In the genomic region with DNA sequence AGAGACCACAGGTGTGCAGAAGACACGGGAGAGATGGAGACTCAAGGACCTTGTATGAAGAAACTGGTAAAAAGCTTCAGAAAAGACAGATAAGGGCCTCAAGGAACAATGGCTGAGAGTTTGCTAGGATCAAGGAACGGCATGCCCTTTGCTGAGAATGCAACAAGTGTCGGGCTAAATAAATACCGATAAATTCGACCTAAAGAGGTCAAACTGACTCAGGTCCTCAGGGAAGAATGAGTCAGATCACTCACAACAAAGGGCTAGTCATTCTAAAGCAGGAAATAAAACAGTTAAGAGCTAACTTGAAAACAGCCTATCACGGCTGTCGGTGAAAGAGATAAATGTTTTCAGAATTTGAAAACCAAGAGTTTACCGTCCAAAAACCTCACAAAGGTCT, we compare ENCODE assay signal across 12 mouse cellular contexts.
"Had no signal": no experiment of that assay in that cellular context is flagged by ENCODE, and none has a peak within 500 bp of the region (broad histone marks: within the 10 kb centered on the region; RNA-seq: fewer than 3 reads in every experiment).

No protein-coding gene starts in this region.

- H3K9ac ChIP-seq: liver, embryonic 15.5 days; lung, embryonic 15.5 days; neural tube, embryonic 15.5 days had no signal

- H3K27me3 ChIP-seq: liver, embryonic 15.5 days; lung, embryonic 15.5 days; neural tube, embryonic 15.5 days had no signal

- H3K36me3 ChIP-seq: limb, embryonic 10.5 days; liver, embryonic 15.5 days; lung, embryonic 15.5 days had no signal

- H3K27ac ChIP-seq: kidney, postnatal 0 days; limb, embryonic 10.5 days; liver, embryonic 15.5 days; lung, embryonic 15.5 days; midbrain, embryonic 10.5 days; neural tube, embryonic 15.5 days had no signal

- DNase-seq: kidney, adult 11 months; kidney, postnatal 36 days; midbrain, embryonic 14.5 days; thymus, postnatal 14 days had no signal

- H3K9me3 ChIP-seq: limb, embryonic 10.5 days; liver, embryonic 15.5 days; lung, embryonic 15.5 days; midbrain, embryonic 10.5 days; neural tube, embryonic 15.5 days had no signal

- H3K4me3 ChIP-seq: limb, embryonic 10.5 days; liver, embryonic 15.5 days; lung, embryonic 15.5 days; midbrain, embryonic 10.5 days; myocyte; neural tube, embryonic 15.5 days had no signal

- H3K4me1 ChIP-seq: liver, embryonic 15.5 days; lung, embryonic 15.5 days; midbrain, embryonic 10.5 days; neural tube, embryonic 15.5 days had no signal

- H3K4me2 ChIP-seq: liver, embryonic 11.5 days; liver, embryonic 15.5 days; lung, embryonic 15.5 days; neural tube, embryonic 15.5 days had no signal
